Comparison of ENCODE assay signal across 12 mouse cellular contexts in genomic region chr11:67648651-67649407, GRCm38 (mm10). TPM values are rescaled to one million over a fixed set of nuclear protein-coding genes. Genes with fewer than 3 reads are reported as not detected.
DNase-seq lines count a peak whose midpoint lies in the region; TF ChIP-seq lines count a peak whose summit lies in the region.
"Had no signal": no experiment of that assay in that cellular context is flagged by ENCODE, and none has a peak within 500 bp of the region (broad histone marks: within the 10 kb centered on the region; RNA-seq: fewer than 3 reads in every experiment).

No protein-coding gene starts in this region.

- intact Hi-C loops in gastrocnemius, postnatal 14 days (cut with DNase I; ENCODE audit: low total_unique reads): loop anchor here (5.0 to 10.0 kb wide), 3 partner anchors 114 to 272 kb away; no protein-coding TSS in a partner anchor

- DNase-seq in gastrocnemius, postnatal 14 days: peak; percentile 28
- DNase-seq in gastrocnemius, adult 8-10 months (ENCODE audit: low spot score in 2 of 2): no peak
- DNase-seq in ovary, postnatal 36 days (ENCODE audit: low spot score): peak; percentile 13
- no peak for DNase-seq in ovary, adult 18-20 months (ENCODE audit: low spot score)
- peak; percentile 68 to 80 for DNase-seq in layer of hippocampus, adult 2 months (ENCODE audit: low spot score in 2 of 2)
- DNase-seq in testis, postnatal 10 days (ENCODE audit: low spot score): peak; percentile 71
- DNase-seq in natural killer cell, adult 2 months (ENCODE audit: low spot score in 2 of 2): no peak
- no peak for DNase-seq in adrenal gland, postnatal 4 days (ENCODE audit: low spot score in 2 of 2)
- DNase-seq: lung, embryonic 14.5 days; thymus, postnatal 25 days had no signal

- peak overlapping the region; percentile 78 for H3K27ac ChIP-seq in layer of hippocampus, adult 2 months
- H3K27ac ChIP-seq: hindbrain, embryonic 15.5 days had no signal

- TF ChIP-seq CTCF in layer of hippocampus, adult 2 months (conservative IDR thresholded peaks at IDR 0.05): no peak

- H3K4me3 ChIP-seq in layer of hippocampus, adult 2 months: no peak overlapping the region
- H3K4me3 ChIP-seq: hindbrain, embryonic 15.5 days had no signal

RNA-seq across cellular contexts. Expression of gene Rcvrn, which starts 46.3 kb away (rescaled TPM):
- total RNA-seq in gastrocnemius, postnatal 14 days (2021): not detected
- total RNA-seq in gastrocnemius, adult 8-10 months (2022): under 1 TPM in 1 of 4 experiments, not detected in 3; 0.24 TPM
- 1 to 10 TPM; 1.4 to 1.9 TPM for total RNA-seq in layer of hippocampus, adult 2 months (2021)
- total RNA-seq in adrenal gland, postnatal 4 days (2021): not detected
- total RNA-seq: common myeloid progenitor, adult 5-6 weeks had no signal

Comparison
In these comparisons a context has a peak if more than half of its experiments do, and no peak if none do; other contexts are left out.
1. DNase-seq: peak in gastrocnemius, postnatal 14 days (single experiment), ovary, postnatal 36 days (single experiment), layer of hippocampus, adult 2 months (2 of 2) and testis, postnatal 10 days (single experiment); none in gastrocnemius, adult 8-10 months (0 of 2), ovary, adult 18-20 months (single experiment), natural killer cell, adult 2 months (0 of 2) and adrenal gland, postnatal 4 days (0 of 2).